Mouse (Mus musculus) lung, adult 2 months (tissue): ENCODE results near the gene Pde4b. TPM values are rescaled to one million over a fixed set of nuclear protein-coding genes. Genes with fewer than 3 reads are reported as not detected.

ENCODE experiments used
- DNase-seq: peaks from one replicate; pipeline ENCODE4 v3.0.0; 2022
- H3K4me1 ChIP-seq: fragments of 200-500 bp; 2 replicates; pipeline ENCODE4 v1.6.1; 2011; ENCODE audit warnings: low read length; ENCODE audit not compliant: control insufficient read depth, insufficient read depth
- H3K4me3 ChIP-seq: fragments of 200-500 bp; replicated peaks from 2 replicates; pipeline ENCODE3; 2011; ENCODE audit warnings: low read depth, mild to moderate bottlenecking, control low read depth, low read length; ENCODE audit errors: extremely low read depth
- CTCF ChIP-seq: fragments of 200-500 bp; IDR thresholded peaks from 2 replicates; pipeline ENCODE4 v1.5.1; 2011; ENCODE audit warnings: mild to moderate bottlenecking, low read length, control low read depth; ENCODE audit not compliant: insufficient read depth
- POLR2A ChIP-seq: fragments of 200-500 bp; IDR thresholded peaks from 2 replicates; pipeline ENCODE4 v1.6.1; 2011; ENCODE audit warnings: low read depth, mild to moderate bottlenecking, control low read depth, low read length, borderline replicate concordance; ENCODE audit errors: extremely low read depth
- WGBS: fragments of 180-500 bp; shearing (Covaris S2); methylation state at CpG from one replicate; pipeline ENCODE4 v1.1.7; 2018; 5-methylcytosine and 5-hydroxymethylcytosine counted together
- polyA plus RNA-seq: library from polyadenylated mRNA; depleted of rRNA; stranded (reverse); fragments of >200 nt; gene quantifications from 2 replicates; pipeline ENCODE4 v1.2.3, GENCODE M21; 2012

Pde4b gene
- polyA plus RNA-seq, 1 experiment, result 23.1 TPM

DNA sequence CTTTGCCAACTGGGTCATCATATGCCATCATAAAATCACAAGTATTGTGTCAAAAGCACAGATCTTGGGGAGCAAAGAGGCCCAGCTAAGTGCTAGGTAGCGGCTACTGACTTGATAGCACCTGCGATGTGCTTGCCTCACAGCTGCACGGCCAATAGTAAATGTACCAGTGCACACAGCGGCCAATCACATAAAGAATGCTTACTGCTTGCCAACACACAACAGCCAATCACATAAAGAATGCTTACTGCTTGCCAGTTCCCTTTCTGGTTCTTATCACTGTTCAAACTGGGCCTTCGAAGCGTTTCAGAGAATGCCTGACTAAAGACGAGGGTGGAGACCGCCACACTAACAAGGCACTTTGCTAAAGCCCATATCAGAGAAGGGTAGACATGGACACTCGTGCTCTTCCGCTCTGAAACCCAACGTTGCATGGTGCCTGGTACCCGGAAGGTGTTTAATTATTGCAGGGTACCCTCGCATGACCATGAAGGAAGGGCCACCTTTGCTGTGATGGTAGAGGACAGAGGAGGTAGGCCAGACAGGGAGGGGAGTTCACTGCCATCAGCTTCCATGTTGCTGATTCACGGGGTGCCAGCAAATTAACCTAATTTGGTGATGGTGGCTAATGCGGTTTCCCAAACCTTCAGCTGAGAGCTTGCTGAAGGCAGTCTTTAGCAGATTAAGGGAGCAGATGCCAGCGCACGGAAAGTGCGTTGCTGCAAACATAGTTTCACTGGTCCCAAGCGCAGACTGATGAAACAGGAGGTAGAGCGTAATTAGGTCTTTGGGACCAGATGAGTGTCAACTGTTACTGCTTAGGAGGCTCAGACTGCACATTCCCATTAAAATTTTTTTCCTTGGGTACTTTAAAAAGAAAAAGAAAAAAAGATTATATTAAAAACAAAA, 409.2 kb downstream of the Pde4b start:
- no peak for DNase-seq
- H3K4me3 ChIP-seq, result no peak overlapping the region
- H3K4me1 ChIP-seq, result peaks cover 2% of the 10 kb centered on the region; the same call in 1 of the 2 replicates
- 80% methylated on average over 20 of the region's 20 CpGs for WGBS
- no peak for TF ChIP-seq CTCF
- no peak for TF ChIP-seq POLR2A

DNA sequence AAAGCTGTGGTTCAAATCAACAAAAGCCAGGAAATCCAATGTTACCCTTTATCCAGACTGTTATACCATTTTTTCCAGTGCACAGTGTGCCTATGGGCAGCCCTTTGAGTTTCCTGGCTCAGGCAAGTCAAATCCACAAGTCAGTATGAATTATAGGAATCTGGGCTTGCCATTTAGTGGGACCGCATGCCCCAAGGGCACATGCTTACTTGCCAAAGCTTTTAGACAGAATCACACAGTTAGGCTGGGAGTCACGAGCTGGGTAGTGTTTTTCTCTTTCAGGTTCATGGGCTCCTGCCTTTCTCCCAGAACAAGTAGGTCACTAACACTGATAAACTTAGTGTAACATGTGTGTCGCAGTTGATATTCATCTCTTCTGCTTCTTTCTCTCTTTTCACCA, 409.9 kb downstream of the Pde4b start:
- Histone ChIP-seq H3K4me1 (peaks cover 2% of the 10 kb centered on the region; the same call in 1 of the 2 replicates), H3K4me3 (no peak overlapping the region)
- no peak for DNase-seq
- TF ChIP-seq CTCF, result no peak
- no peak for TF ChIP-seq POLR2A
- 93% methylated on average over 3 of the region's 3 CpGs for WGBS

DNA sequence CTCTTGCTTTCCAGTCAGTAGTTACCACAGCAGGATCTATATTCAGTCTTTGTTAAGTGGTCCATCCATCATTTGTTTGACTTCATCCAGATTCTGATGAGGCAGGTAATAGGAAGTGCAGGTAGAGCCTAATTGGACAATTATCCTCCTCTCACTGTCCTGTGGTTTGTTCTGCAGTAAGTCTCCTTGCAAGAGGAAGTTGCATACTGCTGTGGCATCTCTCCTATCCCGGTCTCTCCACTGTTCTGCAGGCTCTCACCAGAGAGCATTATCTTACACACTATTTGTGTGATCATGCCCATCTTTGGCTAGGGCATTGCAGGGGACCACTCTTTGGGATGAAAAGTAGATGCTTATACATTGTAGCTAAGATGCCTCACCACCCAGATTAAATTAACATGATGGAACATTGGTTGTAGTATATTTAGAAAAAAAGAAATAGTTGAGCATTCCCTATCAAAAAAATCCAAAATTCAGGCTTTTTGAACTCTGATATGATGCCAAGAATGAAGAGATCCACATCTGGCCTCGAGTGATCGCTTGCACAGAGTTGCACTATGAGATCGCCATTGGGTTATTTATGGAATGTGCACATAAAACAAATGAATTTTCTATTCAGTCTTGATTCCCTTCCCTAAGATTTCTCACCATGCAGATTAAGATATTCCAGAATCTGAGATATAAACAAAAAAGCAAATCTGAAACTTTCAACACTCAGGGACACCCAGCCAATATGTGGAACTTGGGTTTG, 411.0 kb downstream of the Pde4b start:
- 60% methylated on average over 4 of the region's 4 CpGs for WGBS
- TF ChIP-seq POLR2A (no peak), CTCF (no peak)
- Histone ChIP-seq H3K4me3 (no peak overlapping the region), H3K4me1 (peaks cover 2% of the 10 kb centered on the region; the same call in 1 of the 2 replicates)
- DNase-seq, result no peak

DNA sequence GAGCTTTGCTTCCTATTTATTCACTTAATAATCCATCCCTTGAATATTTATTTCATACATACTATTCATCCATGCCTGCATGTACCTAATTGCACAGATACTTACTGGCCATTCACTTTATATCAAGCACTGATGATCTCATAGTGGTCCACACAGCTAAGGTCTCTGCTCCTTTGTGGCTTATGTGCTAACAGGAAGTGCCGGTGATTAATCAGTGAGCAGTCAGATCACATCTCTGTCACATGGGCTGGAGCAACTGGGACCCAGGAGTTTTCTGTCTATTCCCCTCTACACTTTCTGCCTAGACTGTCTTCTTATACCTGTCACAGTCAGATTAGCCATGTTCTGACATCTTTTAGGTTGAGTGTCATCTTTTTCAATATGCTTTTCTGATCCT, 411.6 kb downstream of the Pde4b start:
- 64% methylated on average over 1 of the region's 1 CpGs for WGBS
- TF ChIP-seq CTCF (no peak), POLR2A (no peak)
- no peak for DNase-seq
- H3K4me1 ChIP-seq, result peaks cover 2% of the 10 kb centered on the region; the same call in 1 of the 2 replicates
- H3K4me3 ChIP-seq, result no peak overlapping the region

DNA sequence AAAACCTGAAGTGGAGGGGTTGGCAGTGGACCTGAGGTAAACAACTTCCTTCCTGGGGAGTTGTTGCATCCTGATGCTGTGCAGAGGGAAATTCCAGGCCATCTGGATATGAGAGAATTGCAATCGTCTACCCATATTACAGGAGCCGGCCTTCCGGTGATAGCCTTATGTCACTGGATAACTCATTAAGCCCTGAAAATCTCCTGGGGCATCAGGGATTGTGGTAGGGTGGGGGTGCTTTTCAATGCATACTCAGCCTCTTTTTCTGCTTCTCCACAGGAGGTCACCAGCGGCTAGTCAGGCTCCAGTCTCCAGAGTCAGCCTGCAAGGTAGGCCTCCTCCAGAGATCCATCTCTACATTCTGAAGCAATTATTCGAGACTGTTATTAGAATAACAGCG, 418.4 kb downstream of the Pde4b start:
- DNase-seq, result no peak
- Histone ChIP-seq H3K4me1 (peaks cover 8% of the 10 kb centered on the region), H3K4me3 (no peak overlapping the region)
- 58% methylated on average over 6 of the region's 6 CpGs for WGBS
- TF ChIP-seq CTCF (no peak), POLR2A (no peak)

DNA sequence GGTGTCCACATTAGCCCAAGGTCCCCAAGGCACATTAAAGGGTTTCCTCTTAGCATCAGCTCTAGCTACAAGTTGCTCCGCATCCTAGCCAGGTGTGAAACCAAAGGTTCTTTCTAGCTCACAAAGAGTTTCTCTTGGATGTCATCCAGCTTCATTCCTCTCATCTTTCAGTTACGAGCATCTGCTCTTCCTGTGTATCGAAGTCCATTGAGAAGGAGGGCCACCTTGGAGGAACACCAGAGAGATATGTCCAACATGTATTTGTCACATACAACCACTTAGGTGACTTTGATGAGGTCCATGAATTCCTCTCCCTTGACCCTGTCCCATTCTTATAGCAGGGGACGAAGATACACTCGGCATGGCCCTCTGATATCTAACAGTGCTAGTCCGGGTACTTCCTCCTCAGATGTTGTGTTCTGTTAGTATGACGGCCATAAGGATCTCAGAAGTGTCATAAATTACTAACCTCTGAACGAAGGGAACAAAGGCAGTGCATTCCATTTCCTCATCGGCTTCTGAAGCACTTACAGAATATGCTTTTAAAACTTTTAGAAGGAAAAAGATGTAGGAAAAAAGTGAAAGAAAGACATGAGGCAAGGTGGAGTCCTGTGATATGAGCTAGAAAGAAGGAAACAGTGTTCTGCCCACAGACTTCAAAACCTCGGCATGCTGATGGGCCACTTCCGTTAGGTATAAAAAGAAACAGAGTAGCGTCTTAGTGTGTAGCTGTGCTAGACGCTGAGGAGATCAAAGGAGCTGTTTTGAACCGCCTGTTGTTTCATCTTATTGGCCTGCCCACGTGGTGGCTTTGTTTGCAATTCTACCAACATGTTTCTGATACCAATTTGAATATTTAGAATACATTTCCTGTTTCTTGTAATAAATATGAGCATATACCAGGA, 419.3 kb downstream of the Pde4b start:
- WGBS, result 37% methylated on average over 15 of the region's 15 CpGs
- no peak for TF ChIP-seq POLR2A
- no peak for TF ChIP-seq CTCF
- no peak overlapping the region for H3K4me3 ChIP-seq
- no peak for DNase-seq
- peaks cover 12% of the 10 kb centered on the region for H3K4me1 ChIP-seq

DNA sequence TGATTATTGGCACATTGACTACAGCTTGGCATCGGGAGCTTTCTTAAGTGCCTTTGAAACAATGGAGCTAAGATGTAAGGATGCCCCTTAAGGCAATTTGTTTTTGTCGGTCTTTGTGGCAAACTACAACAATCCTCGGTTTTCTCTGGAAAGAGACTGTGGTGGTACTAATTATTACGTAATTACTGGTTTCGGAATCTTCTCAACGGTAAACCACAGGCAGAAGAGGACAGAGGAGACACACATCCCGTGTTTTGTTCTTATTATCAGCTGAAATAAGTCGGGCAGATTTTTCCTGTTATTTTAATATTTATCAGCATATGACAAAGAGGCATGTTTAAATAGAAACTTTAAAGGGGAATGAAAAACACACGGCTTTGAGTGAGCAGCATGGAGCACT, 420.0 kb downstream of the Pde4b start:
- peaks cover 16% of the 10 kb centered on the region for H3K4me1 ChIP-seq
- TF ChIP-seq CTCF, result no peak
- H3K4me3 ChIP-seq, result no peak overlapping the region
- DNase-seq, result no peak
- WGBS, result 37% methylated on average over 9 of the region's 9 CpGs

DNA sequence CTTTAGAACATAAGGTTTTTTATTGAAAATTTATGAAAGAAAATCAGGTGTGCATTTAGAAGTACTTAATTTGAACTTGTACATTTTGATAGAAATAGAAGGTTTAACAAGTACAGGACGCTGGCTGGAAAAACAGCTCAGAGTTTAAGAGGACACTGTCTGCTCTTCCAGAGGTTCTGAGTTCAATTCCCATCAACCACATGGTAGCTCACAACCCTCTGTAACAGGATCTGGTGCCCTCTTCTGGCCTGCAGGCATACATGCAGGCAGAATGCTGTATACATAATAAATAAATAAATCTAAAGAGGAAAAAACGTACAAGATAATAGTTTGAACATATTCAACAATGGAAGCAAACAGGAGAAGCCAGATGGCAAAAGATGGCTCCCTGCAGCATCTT, 420.4 kb downstream of the Pde4b start:
- H3K4me3 ChIP-seq, result no peak overlapping the region
- WGBS, result 67% methylated on average over 2 of the region's 2 CpGs
- TF ChIP-seq POLR2A, result no peak
- 0 out of 2 replicates have a peak, but pooled peaks have one; percentile 3 for TF ChIP-seq CTCF
- DNase-seq, result no peak
- H3K4me1 ChIP-seq, result peaks cover 17% of the 10 kb centered on the region

DNA sequence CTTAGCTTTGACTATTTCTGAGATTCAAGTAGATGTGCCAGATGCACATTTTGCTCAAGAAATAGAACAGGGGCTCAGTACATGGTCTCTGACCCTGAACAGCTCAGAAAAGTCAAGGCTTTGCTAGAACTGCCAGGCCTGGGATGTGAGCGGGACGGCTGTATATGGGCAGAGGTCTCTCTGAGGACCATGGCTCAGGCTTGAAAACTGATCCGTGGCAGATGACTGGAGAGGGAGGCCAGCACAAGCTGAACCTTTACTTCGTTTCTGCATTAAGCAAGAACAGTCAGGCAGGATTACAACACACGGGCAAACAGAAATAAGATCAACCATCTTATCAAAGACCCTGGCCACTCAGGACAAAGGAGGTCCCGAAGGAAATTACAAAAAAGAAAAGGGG, 422.7 kb downstream of the Pde4b start:
- WGBS, result 62% methylated on average over 6 of the region's 6 CpGs
- no peak for DNase-seq
- Histone ChIP-seq H3K4me1 (peaks cover 18% of the 10 kb centered on the region), H3K4me3 (no peak overlapping the region)
- no peak for TF ChIP-seq POLR2A
- TF ChIP-seq CTCF, result no peak
